Mouse (Mus musculus): ENCODE data around the gene Apba2. TPM values are rescaled to one million over a fixed set of nuclear protein-coding genes. Genes with fewer than 3 reads are reported as not detected.
A peak's percentile ranks its signal among the peaks of the same experiment; 100 is the strongest.

Gene Apba2
- total RNA-seq, 2 experiments from 2014 or later = 300 to 305 TPM

DNA sequence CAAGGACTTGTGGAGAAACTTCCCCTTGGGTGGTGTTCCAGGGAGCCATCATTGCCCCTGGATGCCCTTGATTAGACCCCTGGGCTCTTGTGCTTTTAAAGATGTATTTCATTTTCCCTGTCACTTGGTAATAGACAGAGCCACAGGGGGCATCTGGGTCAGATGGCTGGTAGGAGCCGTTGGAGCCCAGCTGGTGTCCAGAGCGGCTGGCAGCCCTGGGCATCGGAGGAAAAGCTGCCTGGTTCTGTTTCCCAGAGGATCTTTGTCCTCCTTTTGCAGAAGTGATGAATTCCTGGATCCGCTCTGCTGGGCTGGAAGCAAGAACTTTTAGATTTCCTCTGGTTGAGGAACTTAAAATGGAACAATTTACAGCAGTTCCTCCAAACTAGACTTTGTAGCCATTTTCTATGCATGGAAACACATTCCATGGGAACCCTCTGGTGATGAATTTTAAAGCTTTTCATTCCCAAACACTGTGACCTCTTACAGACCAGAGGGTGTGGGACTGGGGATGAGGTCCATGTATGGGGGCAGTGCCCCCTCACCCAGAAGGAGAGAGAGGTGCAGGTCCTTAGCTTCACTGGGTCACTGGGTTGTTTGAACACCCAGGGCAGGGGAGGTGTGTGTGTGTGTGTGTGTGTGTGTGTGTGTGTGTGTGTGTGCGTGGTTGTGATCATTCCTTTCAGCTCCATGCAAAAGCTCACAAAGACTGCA, 20.3 kb downstream of the Apba2 start:
- no peak for DNase-seq (ENCODE audit: low spot score in 2 of 2)

DNA sequence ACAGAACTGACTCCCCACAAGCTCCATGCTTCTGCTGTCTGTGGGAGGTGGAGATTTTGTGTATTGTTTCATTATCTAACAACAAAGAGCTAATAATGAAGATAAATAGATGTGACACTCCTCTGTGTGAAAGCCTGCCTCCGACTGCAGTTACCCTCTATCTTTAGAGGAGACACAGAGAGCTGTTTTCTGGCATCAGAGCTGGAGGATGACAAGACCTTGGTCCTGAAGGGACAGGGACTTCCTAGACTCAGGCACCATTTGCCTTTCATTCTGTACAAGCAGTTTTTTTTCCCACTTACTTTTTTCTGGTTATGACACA, 20.9 kb downstream of the Apba2 start:
- DNase-seq (ENCODE audit: low spot score in 2 of 2) = no peak

GRCm38 (mm10) chr7:64531297-64531696, 29.8 kb downstream of the Apba2 start:
- no peak for DNase-seq (ENCODE audit: low spot score in 2 of 2)

DNA sequence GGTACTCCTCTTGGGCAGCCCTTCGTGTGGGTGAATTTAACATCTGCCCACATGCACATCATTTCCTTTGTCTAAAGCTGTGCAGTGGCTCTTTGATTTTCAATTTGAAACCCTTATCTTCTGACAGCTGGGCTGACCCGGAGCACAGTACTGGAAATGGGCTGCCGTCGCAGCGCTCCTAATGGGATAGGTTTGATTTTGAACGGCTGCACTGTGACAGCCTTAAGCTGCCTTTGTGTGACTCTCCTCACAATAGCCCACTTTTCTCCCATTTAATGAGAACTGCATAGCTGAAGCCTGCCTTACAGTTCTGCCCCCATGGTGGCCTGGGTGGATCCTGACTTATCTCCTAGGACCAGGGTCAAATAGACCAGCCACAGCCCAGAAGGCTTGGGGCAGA, 31.9 kb downstream of the Apba2 start:
- DNase-seq (ENCODE audit: low spot score in 2 of 2) = no peak

DNA sequence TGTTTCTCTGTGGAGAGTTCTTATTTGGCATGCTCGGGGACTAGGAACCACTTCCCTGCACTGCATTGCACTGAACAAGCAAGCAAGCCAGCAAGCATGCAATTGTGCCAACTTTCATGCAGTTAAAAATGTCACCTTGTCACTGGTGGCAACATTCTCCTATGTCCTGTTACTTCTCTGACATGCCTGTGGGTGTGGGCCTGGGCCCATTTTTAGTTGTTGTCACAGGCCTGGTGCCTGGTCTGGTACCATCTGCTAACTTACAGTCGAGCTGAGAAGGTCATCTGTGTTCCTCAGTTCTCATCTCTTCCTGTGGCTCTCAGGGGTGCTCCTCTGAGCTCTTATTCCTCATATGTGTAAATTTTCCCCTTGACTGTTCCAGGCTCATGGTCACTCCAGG, 33.8 kb downstream of the Apba2 start:
- DNase-seq (ENCODE audit: low spot score in 2 of 2) = no peak

GRCm38 (mm10) chr7:64539450-64540148, 38.1 kb downstream of the Apba2 start:
- no peak for DNase-seq (ENCODE audit: low spot score in 2 of 2)

GRCm38 (mm10) chr7:64546801-64547200, 45.3 kb downstream of the Apba2 start:
- DNase-seq (ENCODE audit: low spot score in 2 of 2) = no peak

DNA sequence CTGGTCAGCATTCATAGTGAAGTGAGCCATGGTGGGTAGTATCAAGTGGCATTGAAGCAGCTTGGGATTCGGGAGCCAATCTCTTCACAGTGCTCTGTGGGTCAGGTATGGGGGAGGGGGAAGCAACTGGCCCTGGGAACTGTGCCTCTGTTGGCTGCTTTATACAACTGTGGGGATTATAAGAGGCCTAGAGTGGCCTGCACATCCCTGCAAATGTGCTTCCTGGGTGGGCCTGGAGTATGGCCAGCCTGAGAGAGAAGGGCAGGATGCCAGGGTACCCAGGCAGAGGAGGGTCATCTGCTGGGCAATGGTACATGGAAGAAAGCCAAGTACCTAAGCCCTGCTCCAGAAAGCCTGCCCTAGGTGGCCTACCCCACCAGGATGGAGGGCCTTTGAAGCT, 49.4 kb downstream of the Apba2 start:
- DNase-seq (ENCODE audit: low spot score in 2 of 2) = peak; percentile 48 to 64

DNA sequence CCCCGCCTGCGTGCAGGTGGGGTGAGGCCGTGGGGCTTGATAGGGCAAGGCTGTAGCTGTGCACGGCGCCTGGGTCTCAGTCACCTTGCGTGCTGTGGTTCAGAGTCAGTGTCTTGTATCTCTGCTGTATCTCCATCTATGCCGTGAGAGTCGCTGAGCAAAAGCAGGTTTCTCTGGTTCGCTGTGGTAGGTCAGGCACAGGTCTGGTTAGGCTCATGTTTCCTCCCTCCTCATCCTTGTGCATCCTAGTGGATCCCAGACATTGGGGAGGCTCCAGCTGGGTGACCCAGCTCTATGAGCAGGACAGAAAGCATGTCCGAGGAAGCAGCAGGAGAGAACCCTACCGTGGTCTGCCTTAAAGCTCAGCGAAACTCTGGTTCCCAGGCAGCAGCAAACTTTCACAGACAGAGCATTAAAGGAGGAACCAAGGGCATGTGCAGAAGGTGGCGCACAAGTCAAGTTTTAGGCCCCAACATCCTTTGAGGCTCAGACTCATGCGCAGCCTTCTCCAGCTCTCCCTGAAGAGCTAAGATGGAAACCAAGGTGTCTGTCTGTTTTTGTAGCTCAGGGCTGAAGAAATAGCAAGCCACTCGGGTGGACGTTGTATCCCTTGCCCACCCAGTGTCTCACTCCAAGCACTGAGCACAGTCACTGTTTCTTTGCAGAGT, 51.2 kb downstream of the Apba2 start:
- DNase-seq (ENCODE audit: low spot score in 2 of 2) = no peak

- no peak for DNase-seq (ENCODE audit: low spot score in 2 of 2)
These were observed 60.4 kb downstream of the Apba2 start for GRCm38 (mm10) chr7:64561711-64562498.

DNA sequence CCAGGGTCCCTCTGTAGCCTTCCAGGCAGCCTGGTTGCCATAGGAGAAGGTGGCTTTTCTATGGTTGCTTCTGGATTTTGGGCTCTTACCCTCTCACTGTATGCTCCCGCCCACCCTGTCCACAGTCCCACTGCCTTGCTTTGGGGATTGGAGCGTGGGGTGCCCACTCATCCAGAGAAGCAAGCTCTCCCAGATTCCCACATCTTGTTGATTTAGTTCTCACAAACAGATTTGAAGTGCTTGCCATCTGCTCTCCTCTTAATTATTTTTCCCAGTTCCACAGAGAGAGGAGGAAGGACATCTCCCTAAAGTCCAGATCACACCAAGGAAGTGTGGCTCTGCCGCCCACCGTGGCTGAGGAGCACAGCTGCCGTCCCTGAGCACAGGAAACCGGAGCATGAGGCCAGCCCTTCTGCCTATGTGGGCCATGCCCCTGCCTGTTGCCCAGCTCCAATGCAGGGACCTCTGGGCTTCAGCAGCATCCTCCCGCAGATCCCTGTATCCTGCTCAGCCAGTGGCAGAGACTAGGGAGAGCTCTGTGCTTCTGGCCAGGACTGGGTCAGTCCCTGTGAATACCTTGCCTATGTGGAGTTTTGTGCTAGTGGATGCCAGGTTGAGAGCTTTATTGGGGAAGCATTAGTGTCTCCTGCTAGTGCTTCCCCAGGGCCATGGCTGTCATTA, 63.5 kb downstream of the Apba2 start:
- DNase-seq (ENCODE audit: low spot score in 2 of 2) = no peak

- DNase-seq (ENCODE audit: low spot score in 2 of 2) = no peak
These were observed 65.1 kb downstream of the Apba2 start for GRCm38 (mm10) chr7:64566371-64567243.

DNA sequence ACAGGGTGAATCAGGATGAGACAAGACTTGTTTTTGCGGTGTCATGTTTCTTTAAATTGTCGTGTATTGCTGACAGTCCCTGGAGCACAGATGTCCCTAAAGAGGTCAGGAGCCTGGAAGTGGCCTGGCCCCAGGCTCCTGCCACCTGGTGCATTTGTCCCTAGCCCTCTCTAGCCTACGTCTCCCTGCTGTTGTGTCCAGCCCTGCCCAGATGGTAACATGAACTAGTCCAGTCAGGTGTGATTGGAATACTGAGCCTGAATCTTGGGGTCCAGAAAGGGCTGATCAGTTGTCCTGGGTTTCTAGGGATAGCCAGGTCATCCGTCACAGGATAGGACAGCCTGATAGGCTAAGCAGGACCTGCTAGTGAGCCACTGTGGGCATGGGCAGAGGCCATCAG, 67.2 kb downstream of the Apba2 start:
- DNase-seq (ENCODE audit: low spot score in 2 of 2) = no peak

DNA sequence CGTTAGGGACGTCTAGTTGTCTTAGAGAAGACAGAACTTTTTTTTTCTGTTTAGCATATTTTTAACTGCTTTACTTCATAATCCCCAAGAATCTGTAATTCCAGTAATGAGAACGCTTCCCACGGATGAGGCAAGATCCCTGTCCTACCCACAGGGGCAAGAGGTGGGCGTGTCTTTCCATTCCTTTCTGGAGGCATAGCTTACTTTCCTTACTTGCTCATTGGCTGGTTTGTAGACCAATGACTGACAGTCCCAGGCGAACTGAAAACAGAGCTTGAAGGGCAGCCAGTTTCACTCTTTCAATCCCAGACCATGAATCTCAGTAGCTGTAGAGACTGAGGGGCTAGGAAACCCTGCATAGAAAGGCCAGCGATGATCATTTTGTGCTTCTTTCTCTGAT, 68.2 kb downstream of the Apba2 start:
- no peak for DNase-seq (ENCODE audit: low spot score in 2 of 2)

- DNase-seq (ENCODE audit: low spot score in 2 of 2) = no peak
These were observed 69.4 kb downstream of the Apba2 start for GRCm38 (mm10) chr7:64570914-64571313.

GRCm38 (mm10) chr7:64574144-64574543, 72.6 kb downstream of the Apba2 start:
- no peak for DNase-seq (ENCODE audit: low spot score in 2 of 2)

GRCm38 (mm10) chr7:64576519-64576951, 75.0 kb downstream of the Apba2 start:
- DNase-seq (ENCODE audit: low spot score in 2 of 2) = no peak

DNA sequence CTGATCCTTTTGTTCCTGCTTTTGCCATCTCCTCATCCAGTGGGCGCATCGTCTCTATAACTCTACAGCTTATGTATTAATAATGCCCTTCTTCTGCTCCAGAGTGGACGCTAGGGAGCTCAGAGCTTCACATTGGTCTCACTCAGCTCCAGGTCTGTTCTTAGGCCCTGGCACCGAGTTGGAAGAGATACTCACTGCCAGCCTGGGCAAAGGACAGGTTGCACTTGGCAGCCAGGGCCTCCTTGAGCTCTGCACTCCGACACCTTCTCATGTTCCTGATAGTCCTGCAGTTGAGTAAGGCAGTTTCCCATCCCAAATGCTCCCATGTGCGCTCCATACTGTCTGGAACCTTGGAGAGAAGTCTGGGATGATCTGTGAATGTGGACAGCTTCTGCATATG, 76.7 kb downstream of the Apba2 start:
- DNase-seq (ENCODE audit: low spot score in 2 of 2) = no peak

DNA sequence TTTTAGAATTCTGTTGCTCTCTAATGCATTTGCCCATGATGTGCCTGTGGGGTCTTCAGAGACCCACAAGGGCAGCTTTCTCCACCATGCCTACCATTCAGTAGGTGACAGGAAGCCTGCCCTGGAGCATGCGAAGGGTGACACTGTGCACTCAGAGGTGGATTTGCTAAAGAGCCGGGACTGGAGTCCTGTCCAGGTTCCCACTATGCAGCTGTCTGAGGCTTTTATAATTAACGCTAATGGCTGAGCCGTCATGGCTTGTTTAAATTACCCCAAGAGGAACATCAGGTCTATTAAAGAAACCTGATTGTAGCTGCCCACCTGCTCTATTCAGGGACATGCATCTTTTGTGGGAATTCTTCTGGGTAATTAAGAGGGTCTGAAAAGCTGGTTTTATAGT, 78.4 kb downstream of the Apba2 start:
- no peak for DNase-seq (ENCODE audit: low spot score in 2 of 2)

- no peak for DNase-seq (ENCODE audit: low spot score in 2 of 2)
These were observed 78.8 kb downstream of the Apba2 start for GRCm38 (mm10) chr7:64580293-64580692.

Data from layer of hippocampus, postnatal 10 days (tissue).